Mouse (Mus musculus): ENCODE results near the gene Ppp1r9a. TPM values are rescaled to one million over a fixed set of nuclear protein-coding genes. Genes with fewer than 3 reads are reported as not detected.

Ppp1r9a gene
- polyA plus RNA-seq, 1 experiment, result 1.1 TPM

- TF ChIP-seq CTCF (IDR thresholded peaks at IDR 0.05; ENCODE audit: extremely low read depth, insufficient read length, insufficient replicate concordance, low read depth, low read length) (no peak), POLR2A (IDR thresholded peaks at IDR 0.05; ENCODE audit: low read depth, low read length) (no peak)
- WGBS, result 87% methylated on average over 7 of the region's 7 CpGs
- H3K4me1 ChIP-seq (ENCODE audit: control insufficient read depth, insufficient read depth, insufficient read length, low read length), result no peaks in the 10 kb centered on the region
- no peaks in the 10 kb centered on the region for H3K36me3 ChIP-seq (ENCODE audit: control insufficient read depth, insufficient read depth, low read length)
- H3K27ac ChIP-seq (ENCODE audit: insufficient read depth, low read depth, low read length), result no peak overlapping the region
- H3K27me3 ChIP-seq (ENCODE audit: control insufficient read depth, insufficient read depth, low read length), result no peaks in the 10 kb centered on the region
- H3K4me3 ChIP-seq (ENCODE audit: low read depth, low read length), result no peak overlapping the region
Measured at GRCm38 (mm10) chr6:5024893-5025292, 122.2 kb downstream of the Ppp1r9a start.

DNA sequence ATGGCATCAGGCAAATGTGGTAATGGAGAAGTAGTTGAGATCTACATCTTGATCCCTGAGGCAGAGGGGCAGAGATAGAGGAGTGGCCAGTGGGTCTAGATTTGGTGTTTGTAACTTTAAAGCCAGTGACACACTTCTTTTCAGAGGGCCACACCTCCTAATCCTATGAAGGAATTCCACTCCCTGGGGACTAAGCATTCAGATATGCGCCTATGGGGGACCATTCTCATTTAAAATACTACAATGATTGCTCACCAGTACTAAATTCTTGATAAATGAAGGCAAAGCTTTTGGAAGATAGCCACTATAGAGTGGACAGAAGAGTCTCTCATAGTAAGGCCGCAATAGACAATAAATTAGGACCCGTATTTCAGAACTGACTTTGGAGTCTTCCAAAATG is 124.1 kb downstream of the Ppp1r9a start:
- 93% methylated on average over 3 of the region's 3 CpGs for WGBS

GRCm38 (mm10) chr6:5027213-5027612 is 124.5 kb downstream of the Ppp1r9a start:
- no peaks in the 10 kb centered on the region for H3K4me1 ChIP-seq (ENCODE audit: control insufficient read depth, insufficient read depth, insufficient read length, low read length)
- no peaks in the 10 kb centered on the region for H3K27me3 ChIP-seq (ENCODE audit: control insufficient read depth, insufficient read depth, low read length)
- no peaks in the 10 kb centered on the region for H3K36me3 ChIP-seq (ENCODE audit: control insufficient read depth, insufficient read depth, low read length)
- no peak for TF ChIP-seq CTCF (IDR thresholded peaks at IDR 0.05; ENCODE audit: extremely low read depth, insufficient read length, insufficient replicate concordance, low read depth, low read length)
- TF ChIP-seq POLR2A (IDR thresholded peaks at IDR 0.05; ENCODE audit: low read depth, low read length), result no peak
- H3K4me3 ChIP-seq (ENCODE audit: low read depth, low read length), result no peak overlapping the region
- no peak overlapping the region for H3K27ac ChIP-seq (ENCODE audit: insufficient read depth, low read depth, low read length)
- 97% methylated on average over 2 of the region's 2 CpGs for WGBS

More for the DNA sequence above, 124.1 kb downstream of the Ppp1r9a start:
- H3K4me1 ChIP-seq (ENCODE audit: control insufficient read depth, insufficient read depth, insufficient read length, low read length), result no peaks in the 10 kb centered on the region
- no peaks in the 10 kb centered on the region for H3K36me3 ChIP-seq (ENCODE audit: control insufficient read depth, insufficient read depth, low read length)
- H3K27ac ChIP-seq (ENCODE audit: insufficient read depth, low read depth, low read length), result no peak overlapping the region
- no peaks in the 10 kb centered on the region for H3K27me3 ChIP-seq (ENCODE audit: control insufficient read depth, insufficient read depth, low read length)
- H3K4me3 ChIP-seq (ENCODE audit: low read depth, low read length), result no peak overlapping the region
- TF ChIP-seq CTCF (IDR thresholded peaks at IDR 0.05; ENCODE audit: extremely low read depth, insufficient read length, insufficient replicate concordance, low read depth, low read length), result no peak
- TF ChIP-seq POLR2A (IDR thresholded peaks at IDR 0.05; ENCODE audit: low read depth, low read length), result no peak

DNA sequence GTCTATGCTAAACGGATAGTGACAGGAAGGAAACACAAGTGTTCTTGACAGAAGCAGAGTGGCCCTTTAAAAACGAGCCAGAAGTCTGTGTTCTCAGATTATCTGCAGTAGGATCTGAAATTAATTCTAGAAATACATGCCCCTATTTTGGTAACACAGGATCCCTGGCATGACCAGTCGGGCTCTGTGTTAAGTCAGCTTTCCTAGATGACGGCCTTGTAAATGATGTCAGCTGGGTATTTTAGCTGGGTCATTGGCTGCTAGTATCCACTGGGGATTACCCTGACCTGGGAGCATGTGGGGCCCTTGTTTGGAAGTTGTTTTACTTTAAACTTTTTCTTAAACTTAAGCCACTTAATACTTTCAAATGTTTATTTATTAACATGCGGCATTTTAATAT is 125.1 kb downstream of the Ppp1r9a start:
- H3K4me1 ChIP-seq (ENCODE audit: control insufficient read depth, insufficient read depth, insufficient read length, low read length), result no peaks in the 10 kb centered on the region
- no peak overlapping the region for H3K4me3 ChIP-seq (ENCODE audit: low read depth, low read length)
- no peaks in the 10 kb centered on the region for H3K27me3 ChIP-seq (ENCODE audit: control insufficient read depth, insufficient read depth, low read length)
- H3K36me3 ChIP-seq (ENCODE audit: control insufficient read depth, insufficient read depth, low read length), result no peaks in the 10 kb centered on the region
- TF ChIP-seq POLR2A (IDR thresholded peaks at IDR 0.05; ENCODE audit: low read depth, low read length), result no peak
- TF ChIP-seq CTCF (IDR thresholded peaks at IDR 0.05; ENCODE audit: extremely low read depth, insufficient read length, insufficient replicate concordance, low read depth, low read length), result no peak
- WGBS, result 74% methylated on average over 5 of the region's 5 CpGs
- H3K27ac ChIP-seq (ENCODE audit: insufficient read depth, low read depth, low read length), result no peak overlapping the region

- no peak overlapping the region for H3K27ac ChIP-seq (ENCODE audit: insufficient read depth, low read depth, low read length)
- H3K36me3 ChIP-seq (ENCODE audit: control insufficient read depth, insufficient read depth, low read length), result no peaks in the 10 kb centered on the region
- WGBS, result 89% methylated on average over 13 of the region's 13 CpGs
- no peak overlapping the region for H3K4me3 ChIP-seq (ENCODE audit: low read depth, low read length)
- no peaks in the 10 kb centered on the region for H3K4me1 ChIP-seq (ENCODE audit: control insufficient read depth, insufficient read depth, insufficient read length, low read length)
- no peaks in the 10 kb centered on the region for H3K27me3 ChIP-seq (ENCODE audit: control insufficient read depth, insufficient read depth, low read length)
- TF ChIP-seq CTCF (IDR thresholded peaks at IDR 0.05; ENCODE audit: extremely low read depth, insufficient read length, insufficient replicate concordance, low read depth, low read length), result no peak
- no peak for TF ChIP-seq POLR2A (IDR thresholded peaks at IDR 0.05; ENCODE audit: low read depth, low read length)
Measured at GRCm38 (mm10) chr6:5029205-5029927, 126.6 kb downstream of the Ppp1r9a start.

GRCm38 (mm10) chr6:5029956-5030355 is 127.2 kb downstream of the Ppp1r9a start:
- TF ChIP-seq CTCF (IDR thresholded peaks at IDR 0.05; ENCODE audit: extremely low read depth, insufficient read length, insufficient replicate concordance, low read depth, low read length), result no peak
- TF ChIP-seq POLR2A (IDR thresholded peaks at IDR 0.05; ENCODE audit: low read depth, low read length), result no peak
- no peak overlapping the region for H3K4me3 ChIP-seq (ENCODE audit: low read depth, low read length)
- H3K36me3 ChIP-seq (ENCODE audit: control insufficient read depth, insufficient read depth, low read length), result no peaks in the 10 kb centered on the region
- 92% methylated on average over 5 of the region's 5 CpGs for WGBS
- no peak overlapping the region for H3K27ac ChIP-seq (ENCODE audit: insufficient read depth, low read depth, low read length)
- H3K4me1 ChIP-seq (ENCODE audit: control insufficient read depth, insufficient read depth, insufficient read length, low read length), result no peaks in the 10 kb centered on the region
- H3K27me3 ChIP-seq (ENCODE audit: control insufficient read depth, insufficient read depth, low read length), result no peaks in the 10 kb centered on the region

- Histone ChIP-seq H3K4me3 (ENCODE audit: low read depth, low read length) (no peak overlapping the region), H3K4me1 (ENCODE audit: control insufficient read depth, insufficient read depth, insufficient read length, low read length) (no peaks in the 10 kb centered on the region), H3K36me3 (ENCODE audit: control insufficient read depth, insufficient read depth, low read length) (no peaks in the 10 kb centered on the region), H3K27ac (ENCODE audit: insufficient read depth, low read depth, low read length) (no peak overlapping the region), H3K27me3 (ENCODE audit: control insufficient read depth, insufficient read depth, low read length) (no peaks in the 10 kb centered on the region)
- TF ChIP-seq CTCF (IDR thresholded peaks at IDR 0.05; ENCODE audit: extremely low read depth, insufficient read length, insufficient replicate concordance, low read depth, low read length) (no peak), POLR2A (IDR thresholded peaks at IDR 0.05; ENCODE audit: low read depth, low read length) (no peak)
- WGBS, result 82% methylated on average over 5 of the region's 5 CpGs
Measured at GRCm38 (mm10) chr6:5032986-5033633, 130.4 kb downstream of the Ppp1r9a start.
